Mouse (Mus musculus) bone marrow macrophage, adult 2 months (primary cell): ENCODE data around the gene Cxcl3.

Source experiments
- CTCF ChIP-seq: IDR thresholded peaks from 2 replicates; pipeline ENCODE4 v1.5.1; 2012; ENCODE audit warnings: low read depth, mild to moderate bottlenecking, low read length, moderate library complexity
- POLR2A ChIP-seq: IDR thresholded peaks from 2 replicates; pipeline ENCODE4 v1.6.1; 2012; ENCODE audit warnings: mild to moderate bottlenecking, low read depth, low read length, borderline replicate concordance

DNA sequence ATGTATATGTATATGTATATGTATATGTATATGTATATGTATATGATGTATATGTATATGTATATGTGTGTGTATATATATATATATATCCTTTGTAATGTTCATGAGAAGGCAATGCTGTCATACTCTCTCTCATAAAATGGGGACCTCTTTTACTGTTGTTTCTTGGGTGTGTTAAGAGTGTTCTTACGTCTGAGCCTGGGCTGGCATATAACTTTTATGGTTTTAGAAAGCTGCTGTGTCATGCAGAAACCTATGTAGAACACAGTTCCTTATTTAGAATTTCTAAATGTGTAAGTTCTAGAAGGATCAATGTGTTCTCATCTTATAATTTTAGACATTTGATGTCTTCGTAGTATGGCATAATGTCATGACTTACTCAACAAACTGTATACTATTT is 25.1 kb upstream of the Cxcl3 start:
- no peak for TF ChIP-seq CTCF
- TF ChIP-seq POLR2A: no peak
